Mouse (Mus musculus) forebrain, embryonic 15.5 days (tissue): ENCODE measurements around the gene 1700029P11Rik. TPM values are rescaled to one million over a fixed set of nuclear protein-coding genes. Genes with fewer than 3 reads are reported as not detected.
A peak's percentile ranks its signal among the peaks of the same experiment; 100 is the strongest.

Experiments
- ATAC-seq: fragments of 200-750 bp; cut with Nextera tagmentation; replicated peaks from 2 replicates; pipeline ENCODE4 v1.8.0; 2017; ENCODE audit warnings: mild to moderate bottlenecking, moderate TSS enrichment, moderate library complexity
- H3K27ac ChIP-seq: fragments of 300-500 bp; sonication (generic); replicated peaks from 2 replicates; pipeline ENCODE4 v1.5.1; 2015; ENCODE audit warnings: mild to moderate bottlenecking, inconsistent platforms
- H3K27me3 ChIP-seq: fragments of 300-500 bp; sonication (generic); 2 replicates; pipeline ENCODE4 v1.6.1; 2015; ENCODE audit warnings: inconsistent platforms
- H3K36me3 ChIP-seq: fragments of 300-500 bp; sonication (generic); 2 replicates; pipeline ENCODE4 v1.6.1; 2015; ENCODE audit warnings: mild to moderate bottlenecking, inconsistent platforms
- H3K4me1 ChIP-seq: fragments of 300-500 bp; sonication (generic); 2 replicates; pipeline ENCODE4 v1.6.1; 2015; ENCODE audit warnings: inconsistent platforms
- H3K4me2 ChIP-seq: fragments of 300-500 bp; sonication (generic); replicated peaks from 2 replicates; pipeline ENCODE4 v1.6.1; 2015; ENCODE audit warnings: mild to moderate bottlenecking, inconsistent platforms
- H3K4me3 ChIP-seq: fragments of 300-500 bp; sonication (generic); 2 replicates; pipeline ENCODE4 v1.5.1; 2015; ENCODE audit warnings: mild to moderate bottlenecking, inconsistent platforms
- H3K9ac ChIP-seq: fragments of 300-500 bp; sonication (generic); replicated peaks from 2 replicates; pipeline ENCODE4 v1.6.1; 2015; ENCODE audit warnings: mild to moderate bottlenecking, inconsistent platforms
- H3K9me3 ChIP-seq: fragments of 300-500 bp; sonication (generic); 2 replicates; pipeline ENCODE4 v1.6.1; 2016; ENCODE audit warnings: inconsistent platforms
- WGBS: fragments of 180-500 bp; shearing (Covaris S2); methylation state at CpG from one replicate; pipeline ENCODE4 v1.1.7; 2015; ENCODE audit warnings: mixed read lengths; 5-methylcytosine and 5-hydroxymethylcytosine counted together
- polyA plus RNA-seq: library from polyadenylated mRNA; unstranded; fragments of >200 nt; fragmentation: Nextera tagmentation; extraction: Ambion mirVana; gene quantifications from 2 replicates; pipeline ENCODE4 v1.2.1, GENCODE M21; 2015

1700029P11Rik gene
- polyA plus RNA-seq, 1 experiment from 2014 or later, result not detected

GRCm38 (mm10) chr15:81943176-81943749, 37.1 kb upstream of the 1700029P11Rik start:
- Histone ChIP-seq H3K9me3 (no peaks in the 10 kb centered on the region), H3K4me3 (no peak overlapping the region), H3K9ac (no peak overlapping the region), H3K4me1 (peaks cover 21% of the 10 kb centered on the region), H3K27ac (no peak overlapping the region), H3K36me3 (peaks cover 12% of the 10 kb centered on the region), H3K4me2 (no peak overlapping the region), H3K27me3 (no peaks in the 10 kb centered on the region)
- WGBS, result 15% methylated on average over 9 of the region's 9 CpGs
- 0 out of 2 replicates have a peak, but pooled peaks have one; percentile 14 for ATAC-seq

- WGBS, result 86% methylated on average over 10 of the region's 10 CpGs
- no peak overlapping the region for H3K4me3 ChIP-seq
- ATAC-seq, result no peak
- no peak overlapping the region for H3K27ac ChIP-seq
- no peak overlapping the region for H3K9ac ChIP-seq
- H3K36me3 ChIP-seq, result peaks cover 36% of the 10 kb centered on the region
- no peaks in the 10 kb centered on the region for H3K27me3 ChIP-seq
- no peaks in the 10 kb centered on the region for H3K4me1 ChIP-seq
- H3K9me3 ChIP-seq, result no peaks in the 10 kb centered on the region
- H3K4me2 ChIP-seq, result no peak overlapping the region
These were observed 31.3 kb upstream of the 1700029P11Rik start for GRCm38 (mm10) chr15:81949076-81949475.

GRCm38 (mm10) chr15:81949476-81950131, 30.7 kb upstream of the 1700029P11Rik start:
- H3K4me2 ChIP-seq, result no peak overlapping the region
- no peak overlapping the region for H3K4me3 ChIP-seq
- no peak overlapping the region for H3K27ac ChIP-seq
- WGBS, result 76% methylated on average over 11 of the region's 11 CpGs
- H3K27me3 ChIP-seq, result no peaks in the 10 kb centered on the region
- no peak overlapping the region for H3K9ac ChIP-seq
- peaks cover 41% of the 10 kb centered on the region for H3K36me3 ChIP-seq
- no peak for ATAC-seq
- H3K4me1 ChIP-seq, result no peaks in the 10 kb centered on the region
- H3K9me3 ChIP-seq, result no peaks in the 10 kb centered on the region

- Histone ChIP-seq H3K4me2 (no peak overlapping the region), H3K4me1 (no peaks in the 10 kb centered on the region), H3K36me3 (peaks cover 48% of the 10 kb centered on the region), H3K9me3 (no peaks in the 10 kb centered on the region), H3K27me3 (no peaks in the 10 kb centered on the region), H3K4me3 (no peak overlapping the region), H3K9ac (no peak overlapping the region), H3K27ac (no peak overlapping the region)
- no peak for ATAC-seq
- 89% methylated on average over 5 of the region's 5 CpGs for WGBS
These were observed 29.6 kb upstream of the 1700029P11Rik start for GRCm38 (mm10) chr15:81950716-81951115.

- no peak for ATAC-seq
- no peaks in the 10 kb centered on the region for H3K4me1 ChIP-seq
- H3K9ac ChIP-seq, result no peak overlapping the region
- no peaks in the 10 kb centered on the region for H3K27me3 ChIP-seq
- peaks cover 48% of the 10 kb centered on the region for H3K36me3 ChIP-seq
- WGBS, result 88% methylated on average over 9 of the region's 9 CpGs
- H3K4me2 ChIP-seq, result no peak overlapping the region
- H3K4me3 ChIP-seq, result no peak overlapping the region
- H3K27ac ChIP-seq, result no peak overlapping the region
- no peaks in the 10 kb centered on the region for H3K9me3 ChIP-seq
These were observed 29.2 kb upstream of the 1700029P11Rik start for GRCm38 (mm10) chr15:81951159-81951558.

GRCm38 (mm10) chr15:81952310-81952709, 28.0 kb upstream of the 1700029P11Rik start:
- H3K4me1 ChIP-seq, result peaks cover 4% of the 10 kb centered on the region; the same call in 1 of the 2 replicates
- no peak for ATAC-seq
- no peaks in the 10 kb centered on the region for H3K9me3 ChIP-seq
- peaks cover 39% of the 10 kb centered on the region for H3K36me3 ChIP-seq
- 90% methylated on average over 4 of the region's 4 CpGs for WGBS
- H3K27me3 ChIP-seq, result no peaks in the 10 kb centered on the region
- no peak overlapping the region for H3K27ac ChIP-seq
- H3K4me3 ChIP-seq, result no peak overlapping the region
- H3K9ac ChIP-seq, result no peak overlapping the region
- H3K4me2 ChIP-seq, result no peak overlapping the region

- 91% methylated on average over 9 of the region's 9 CpGs for WGBS
- H3K4me1 ChIP-seq, result peaks cover 12% of the 10 kb centered on the region
- no peak overlapping the region for H3K9ac ChIP-seq
- no peak overlapping the region for H3K4me2 ChIP-seq
- H3K4me3 ChIP-seq, result no peak overlapping the region
- H3K9me3 ChIP-seq, result no peaks in the 10 kb centered on the region
- peaks cover 36% of the 10 kb centered on the region for H3K36me3 ChIP-seq
- H3K27ac ChIP-seq, result no peak overlapping the region
- H3K27me3 ChIP-seq, result no peaks in the 10 kb centered on the region
- no peak for ATAC-seq
These were observed 26.2 kb upstream of the 1700029P11Rik start for GRCm38 (mm10) chr15:81954151-81954583.

- Histone ChIP-seq H3K9me3 (no peaks in the 10 kb centered on the region), H3K4me1 (peaks cover 16% of the 10 kb centered on the region), H3K27ac (no peak overlapping the region), H3K4me2 (no peak overlapping the region), H3K9ac (no peak overlapping the region), H3K27me3 (no peaks in the 10 kb centered on the region), H3K4me3 (no peak overlapping the region), H3K36me3 (peaks cover 36% of the 10 kb centered on the region)
- no peak for ATAC-seq
- 95% methylated on average over 6 of the region's 6 CpGs for WGBS
These were observed 25.6 kb upstream of the 1700029P11Rik start for GRCm38 (mm10) chr15:81954716-81955115.

GRCm38 (mm10) chr15:81955414-81955813, 24.9 kb upstream of the 1700029P11Rik start:
- no peak overlapping the region for H3K27ac ChIP-seq
- H3K9ac ChIP-seq, result no peak overlapping the region
- no peak for ATAC-seq
- H3K4me2 ChIP-seq, result no peak overlapping the region
- H3K36me3 ChIP-seq, result peaks cover 33% of the 10 kb centered on the region
- peaks cover 22% of the 10 kb centered on the region for H3K4me1 ChIP-seq
- H3K9me3 ChIP-seq, result no peaks in the 10 kb centered on the region
- no peak overlapping the region for H3K4me3 ChIP-seq
- WGBS, result 94% methylated on average over 15 of the region's 15 CpGs
- H3K27me3 ChIP-seq, result no peaks in the 10 kb centered on the region

GRCm38 (mm10) chr15:81956457-81956856, 23.9 kb upstream of the 1700029P11Rik start:
- no peak for ATAC-seq
- H3K4me3 ChIP-seq, result no peak overlapping the region
- 49% methylated on average over 8 of the region's 8 CpGs for WGBS

GRCm38 (mm10) chr15:81957598-81957997, 22.7 kb upstream of the 1700029P11Rik start:
- Histone ChIP-seq H3K4me2 (no peak overlapping the region), H3K9ac (no peak overlapping the region), H3K36me3 (peaks cover 14% of the 10 kb centered on the region), H3K27ac (no peak overlapping the region), H3K27me3 (no peaks in the 10 kb centered on the region), H3K4me3 (no peak overlapping the region), H3K4me1 (peaks cover 24% of the 10 kb centered on the region), H3K9me3 (no peaks in the 10 kb centered on the region)
- no peak for ATAC-seq
- WGBS, result 87% methylated on average over 11 of the region's 11 CpGs

More at GRCm38 (mm10) chr15:81956457-81956856, 23.9 kb upstream of the 1700029P11Rik start:
- Histone ChIP-seq H3K27ac (no peak overlapping the region), H3K4me1 (peaks cover 24% of the 10 kb centered on the region), H3K27me3 (no peaks in the 10 kb centered on the region), H3K9ac (no peak overlapping the region), H3K36me3 (peaks cover 23% of the 10 kb centered on the region), H3K4me2 (no peak overlapping the region), H3K9me3 (no peaks in the 10 kb centered on the region)

GRCm38 (mm10) chr15:81958906-81959305, 21.4 kb upstream of the 1700029P11Rik start:
- no peak overlapping the region for H3K9ac ChIP-seq
- H3K27ac ChIP-seq, result no peak overlapping the region
- H3K36me3 ChIP-seq, result peaks cover 14% of the 10 kb centered on the region
- no peaks in the 10 kb centered on the region for H3K9me3 ChIP-seq
- H3K4me1 ChIP-seq, result peaks cover 24% of the 10 kb centered on the region
- H3K4me2 ChIP-seq, result no peak overlapping the region
- no peak for ATAC-seq
- no peak overlapping the region for H3K4me3 ChIP-seq
- WGBS, result 90% methylated on average over 3 of the region's 3 CpGs
- no peaks in the 10 kb centered on the region for H3K27me3 ChIP-seq
